Mouse (Mus musculus) B cell, adult 62 days (primary cell): ENCODE measurements around the gene Gm20869. TPM values are rescaled to one million over a fixed set of nuclear protein-coding genes. Genes with fewer than 3 reads are reported as not detected.

Source experiments
- total RNA-seq: library from RNA; stranded (reverse); gene quantifications from 4 replicates; pipeline ENCODE4 v1.2.4, GENCODE M21; 2023

Gene Gm20869
- total RNA-seq: not detected in 4 replicates

DNA sequence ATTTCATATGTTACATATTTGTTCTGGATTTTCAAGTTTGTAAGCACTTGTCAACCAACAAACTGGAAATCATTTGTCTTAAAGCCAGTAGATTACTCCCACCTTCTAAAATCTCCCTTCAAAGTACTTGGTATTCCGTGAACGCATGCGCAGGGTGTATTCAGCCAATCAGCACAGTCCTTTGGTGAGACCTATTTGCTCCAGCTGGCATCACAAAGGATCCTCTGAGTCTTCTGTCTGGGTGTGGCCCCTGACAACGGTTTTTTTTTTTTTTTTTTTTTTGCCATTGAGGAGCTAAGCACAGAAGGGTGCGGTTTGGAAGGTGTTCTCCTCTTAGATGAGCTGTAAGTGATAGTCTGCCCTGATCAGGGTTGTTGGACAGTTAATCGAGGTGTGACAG is at the start of gene Gm20869:
Gene Gm20869, plus strand, starts transcription at position 301 of the 400 bp plus-strand sequence.

Other genes with a start within 250 kb of the Gm20869 start
- not detected in 4 replicates for gene Gm20870, start 222.6 kb downstream of the Gm20869 start, total RNA-seq